Mouse (Mus musculus) liver, adult (tissue): ENCODE results near the gene Vmn2r31.
"Not testable (repeated sequence)": the region's sequence is repeated elsewhere in the genome, so short reads cannot be mapped to it uniquely, and the experiment has no call there.

Source experiments
- GATA4 ChIP-seq: IDR thresholded peaks from 2 replicates; pipeline ENCODE4 v1.6.1; 2014; ENCODE audit warnings: mild to moderate bottlenecking, low read length; ENCODE audit not compliant: insufficient replicate concordance

Vmn2r31 gene

DNA sequence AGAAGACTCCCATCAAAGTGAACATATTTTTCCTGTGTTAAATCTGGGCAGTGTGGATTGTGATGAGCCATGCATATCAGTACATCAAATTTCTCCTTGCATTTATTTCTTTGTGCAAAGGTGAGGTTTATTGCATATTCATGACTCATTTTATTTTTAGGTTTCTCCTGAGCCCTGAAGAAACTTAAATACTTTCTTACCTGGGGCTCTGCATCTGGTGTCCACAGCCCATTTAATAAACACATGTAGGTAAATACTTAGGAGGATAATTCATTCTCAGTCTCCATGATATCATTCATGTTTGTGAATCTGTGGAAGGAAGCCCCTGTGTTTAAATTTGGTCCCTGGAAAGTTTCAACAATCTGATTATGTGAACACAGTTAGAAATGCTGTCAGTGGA, at the start of gene Vmn2r31:
Gene Vmn2r31 (minus strand): TSS at position 101 of the 400 bp plus-strand sequence.
- TF ChIP-seq GATA4, result not testable (repeated sequence)

DNA sequence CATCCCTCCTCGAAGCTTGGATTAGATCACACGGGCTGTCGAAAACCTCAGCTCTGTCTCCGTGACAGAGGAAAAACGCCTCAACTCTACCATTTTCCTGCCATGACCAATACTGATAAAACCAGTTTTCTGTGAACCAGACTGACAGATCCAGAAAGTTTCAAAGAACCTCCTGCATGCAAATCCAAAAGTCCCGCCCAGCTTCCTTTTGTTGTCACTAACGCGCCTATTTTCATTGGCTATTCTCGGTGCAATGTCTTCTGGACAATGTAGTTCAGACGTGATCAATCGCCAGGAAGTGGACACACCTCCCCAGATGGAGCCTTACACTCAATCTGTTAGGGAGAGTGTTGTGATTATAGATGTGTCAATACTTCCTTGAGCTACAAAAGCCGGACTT, 25.1 kb downstream of the Vmn2r31 start, which contains the start of gene Gm45783:
Gene Gm45783 (minus strand): TSS at position 143 of the 400 bp plus-strand sequence.
- not testable (repeated sequence) for TF ChIP-seq GATA4

DNA sequence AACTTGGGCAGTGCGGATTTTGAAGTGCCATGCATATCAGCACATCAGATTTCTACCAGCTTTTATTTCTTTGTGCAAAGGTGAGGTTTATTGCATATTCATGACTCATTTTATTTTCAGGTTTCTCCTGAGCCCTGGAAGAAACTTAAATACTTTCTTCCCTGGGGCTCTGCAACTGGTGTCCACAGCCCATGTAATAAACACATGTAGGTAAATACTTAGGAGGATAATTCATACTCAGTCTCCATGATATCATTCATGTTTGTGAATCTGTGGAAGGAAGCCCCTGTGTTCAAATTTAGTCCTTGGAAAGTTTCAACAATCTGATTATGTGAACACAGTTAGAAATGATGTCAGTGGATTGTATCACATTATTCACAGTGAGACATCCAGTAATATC, 62.0 kb downstream of the Vmn2r31 start, which contains the start of gene Vmn2r30:
Gene Vmn2r30 (minus strand): TSS at position 101 of the 400 bp plus-strand sequence.
- not testable (repeated sequence) for TF ChIP-seq GATA4
